Comparison of ENCODE assay signal across 9 mouse cellular contexts in the genomic region with DNA sequence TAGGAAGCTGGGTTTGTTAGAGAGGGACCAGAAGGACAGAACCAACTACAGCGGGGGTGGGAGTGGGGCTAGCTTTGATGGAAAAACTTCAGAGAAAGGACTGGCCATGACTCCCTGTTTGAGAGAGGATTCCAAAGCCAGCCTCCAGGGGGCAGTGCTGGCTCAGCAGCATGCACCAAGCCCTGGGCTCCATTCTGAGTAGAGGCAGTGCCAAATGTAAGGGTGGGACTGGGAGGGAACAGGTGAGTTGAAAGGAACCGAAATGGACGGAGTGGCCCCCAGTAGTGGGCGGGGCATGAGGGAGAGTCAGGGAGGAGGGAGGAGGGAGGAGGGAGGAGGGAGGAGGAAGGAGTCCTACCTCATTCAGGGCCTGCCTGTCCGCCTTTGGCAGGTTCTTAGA. TPM values are rescaled to one million over a fixed set of nuclear protein-coding genes. Genes with fewer than 3 reads are reported as not detected.
A peak's percentile ranks its signal among the peaks of the same experiment; 100 is the strongest.
DNase-seq lines count a peak whose midpoint lies in the region; ATAC-seq and TF ChIP-seq lines count a peak whose summit lies in the region.
"Had no signal": no experiment of that assay in that cellular context is flagged by ENCODE, and none has a peak within 500 bp of the region (broad histone marks: within the 10 kb centered on the region; RNA-seq: fewer than 3 reads in every experiment).

No protein-coding gene starts in this region.

- H3K4me2 ChIP-seq in forebrain, postnatal 0 days (ENCODE audit: low read depth), result no peak overlapping the region
- no peak overlapping the region for H3K4me2 ChIP-seq in forebrain, embryonic 15.5 days (replicated peaks)
- no peak overlapping the region for H3K4me2 ChIP-seq in intestine, postnatal 0 days (replicated peaks; ENCODE audit: low read depth)

- H3K4me1 ChIP-seq in forebrain, postnatal 0 days (ENCODE audit: insufficient read depth), result no peaks in the 10 kb centered on the region
- peaks cover 27% of the 10 kb centered on the region for H3K4me1 ChIP-seq in forebrain, embryonic 15.5 days
- 0 out of 2 replicates have a peak, but pooled peaks cover 2% of the 10 kb centered on the region for H3K4me1 ChIP-seq in intestine, postnatal 0 days (replicated peaks; ENCODE audit: control insufficient read depth, insufficient read depth, low read length)

- peaks cover 65% of the 10 kb centered on the region for H3K36me3 ChIP-seq in forebrain, postnatal 0 days (ENCODE audit: insufficient read depth)
- peaks cover 60% of the 10 kb centered on the region for H3K36me3 ChIP-seq in forebrain, embryonic 15.5 days
- no peaks in the 10 kb centered on the region; the same call in 1 of the 2 replicates for H3K36me3 ChIP-seq in intestine, postnatal 0 days (ENCODE audit: control insufficient read depth, insufficient read depth)

- no peaks in the 10 kb centered on the region for H3K9me3 ChIP-seq in forebrain, postnatal 0 days (ENCODE audit: low read length)
- no peaks in the 10 kb centered on the region for H3K9me3 ChIP-seq in forebrain, embryonic 15.5 days
- H3K9me3 ChIP-seq in intestine, postnatal 0 days (ENCODE audit: control insufficient read depth), result no peaks in the 10 kb centered on the region

- DNase-seq in forebrain, postnatal 0 days, result peak; percentile 73
- DNase-seq in right cerebral cortex, adult 18-20 months, result peak; percentile 55
- no peak for DNase-seq in right cerebral cortex, postnatal 36 days (ENCODE audit: low spot score in 2 of 2)
- peak; percentile 65 for DNase-seq in cerebellum, adult 11-12 months
- peak; percentile 64 for DNase-seq in mesoderm, embryonic 11.5 days (ENCODE audit: low read depth, low spot score)
- peak; percentile 78 for DNase-seq in thymus, postnatal 4 days

- no peak overlapping the region for H3K9ac ChIP-seq in forebrain, postnatal 0 days
- H3K9ac ChIP-seq in forebrain, embryonic 15.5 days (replicated peaks), result no peak overlapping the region
- H3K9ac ChIP-seq in intestine, postnatal 0 days (ENCODE audit: low read depth, low read length), result no peak overlapping the region

- WGBS in forebrain, postnatal 0 days, result 15% methylated on average over 4 of the region's 5 CpGs
- WGBS in forebrain, embryonic 15.5 days, result 14% methylated on average over 4 of the region's 5 CpGs
- WGBS in intestine, postnatal 0 days, result 19% methylated on average over 4 of the region's 5 CpGs

- H3K27me3 ChIP-seq in forebrain, postnatal 0 days (ENCODE audit: insufficient read depth, low read length), result no peaks in the 10 kb centered on the region
- H3K27me3 ChIP-seq in forebrain, embryonic 15.5 days, result no peaks in the 10 kb centered on the region
- H3K27me3 ChIP-seq in intestine, postnatal 0 days (replicated peaks; ENCODE audit: control insufficient read depth, insufficient read depth, low read length), result 0 out of 2 replicates have a peak, but pooled peaks cover 3% of the 10 kb centered on the region

- no peak for ATAC-seq in forebrain, postnatal 0 days
- no peak for ATAC-seq in forebrain, embryonic 15.5 days (replicated peaks)
- peak; percentile 23; the same call in 1 of the 2 replicates for ATAC-seq in intestine, postnatal 0 days

- H3K27ac ChIP-seq in forebrain, postnatal 0 days (ENCODE audit: low read depth, low read length), result no peak overlapping the region
- no peak overlapping the region for H3K27ac ChIP-seq in forebrain, embryonic 15.5 days (replicated peaks)
- H3K27ac ChIP-seq in intestine, postnatal 0 days (ENCODE audit: low read depth, low read length), result no peak overlapping the region

- TF ChIP-seq CTCF in forebrain, postnatal 0 days (IDR thresholded peaks at IDR 0.05; ENCODE audit: low read depth), result peak; percentile 81
- peak; percentile 85 for TF ChIP-seq CTCF in intestine, postnatal 0 days (IDR thresholded peaks at IDR 0.05; ENCODE audit: low read depth)

- no peak overlapping the region for H3K4me3 ChIP-seq in forebrain, postnatal 0 days (ENCODE audit: low read depth, low read length)
- H3K4me3 ChIP-seq in forebrain, embryonic 15.5 days, result no peak overlapping the region
- no peak overlapping the region for H3K4me3 ChIP-seq in intestine, postnatal 0 days (ENCODE audit: low read depth, low read length)

RNA-seq across cellular contexts. Expression of a gene that starts 4.6 kb away (rescaled TPM):
- 705 and 834 TPM in 2 replicates for total RNA-seq in forebrain, postnatal 0 days (2014; rRNA removed)
- polyA plus RNA-seq in forebrain, postnatal 0 days (2015; fragmentation: Nextera tagmentation; extraction: Ambion mirVana), result 863 and 867 TPM in 2 replicates
- polyA plus RNA-seq in forebrain, embryonic 15.5 days (2015; fragmentation: Nextera tagmentation; extraction: Ambion mirVana), result 544 and 608 TPM in 2 replicates
- 28.2 and 30.1 TPM in 2 replicates for polyA plus RNA-seq in intestine, postnatal 0 days (2015; fragmentation: Nextera tagmentation; extraction: Ambion mirVana)

RNA-seq across cellular contexts. Expression of a gene that starts 16.8 kb away (rescaled TPM):
- 0.46 and 2.1 TPM in 2 replicates for total RNA-seq in forebrain, postnatal 0 days (2014; rRNA removed)
- polyA plus RNA-seq in forebrain, postnatal 0 days (2015; fragmentation: Nextera tagmentation; extraction: Ambion mirVana), result 0.07 and 0.11 TPM in 2 replicates
- 0.20 and 0.47 TPM in 2 replicates for polyA plus RNA-seq in forebrain, embryonic 15.5 days (2015; fragmentation: Nextera tagmentation; extraction: Ambion mirVana)
- polyA plus RNA-seq in intestine, postnatal 0 days (2015; fragmentation: Nextera tagmentation; extraction: Ambion mirVana), result 0.08 and 0.09 TPM in 2 replicates

RNA-seq across cellular contexts. Expression of a gene that starts 17.4 kb away (rescaled TPM):
- total RNA-seq in forebrain, postnatal 0 days (2014; rRNA removed), result 0.08 TPM in 1 of 2 replicates, not detected in the other
- 0.06 and 0.09 TPM in 2 replicates for polyA plus RNA-seq in forebrain, postnatal 0 days (2015; fragmentation: Nextera tagmentation; extraction: Ambion mirVana)
- polyA plus RNA-seq in forebrain, embryonic 15.5 days (2015; fragmentation: Nextera tagmentation; extraction: Ambion mirVana), result 0.23 TPM in 1 of 2 replicates, not detected in the other
- 0.10 TPM in 1 of 2 replicates, not detected in the other for polyA plus RNA-seq in intestine, postnatal 0 days (2015; fragmentation: Nextera tagmentation; extraction: Ambion mirVana)
- total RNA-seq: heart, postnatal 10 days had no signal

RNA-seq across cellular contexts. Expression of a gene that starts 19.2 kb away (rescaled TPM):
- 1.6 and 3.4 TPM in 2 replicates for total RNA-seq in forebrain, postnatal 0 days (2014; rRNA removed)
- 1.1 and 1.7 TPM in 2 replicates for polyA plus RNA-seq in forebrain, postnatal 0 days (2015; fragmentation: Nextera tagmentation; extraction: Ambion mirVana)
- 1.9 TPM in 2 replicates for polyA plus RNA-seq in forebrain, embryonic 15.5 days (2015; fragmentation: Nextera tagmentation; extraction: Ambion mirVana)
- 1.2 and 1.3 TPM in 2 replicates for polyA plus RNA-seq in intestine, postnatal 0 days (2015; fragmentation: Nextera tagmentation; extraction: Ambion mirVana)

RNA-seq across cellular contexts. Expression of a gene that starts 21.0 kb away (rescaled TPM):
- 1.1 TPM in 1 of 2 replicates, not detected in the other for total RNA-seq in forebrain, postnatal 0 days (2014; rRNA removed)
- polyA plus RNA-seq in forebrain, postnatal 0 days (2015; fragmentation: Nextera tagmentation; extraction: Ambion mirVana), result 0.41 and 0.87 TPM in 2 replicates
- not detected in 2 replicates for polyA plus RNA-seq in forebrain, embryonic 15.5 days (2015; fragmentation: Nextera tagmentation; extraction: Ambion mirVana)
- polyA plus RNA-seq in intestine, postnatal 0 days (2015; fragmentation: Nextera tagmentation; extraction: Ambion mirVana), result 4.0 and 5.9 TPM in 2 replicates

Comparison
In these comparisons a context has a peak if more than half of its experiments do, and no peak if none do; other contexts are left out.
1. DNase-seq: peak in forebrain, postnatal 0 days (single experiment), right cerebral cortex, adult 18-20 months (single experiment), cerebellum, adult 11-12 months (single experiment), mesoderm, embryonic 11.5 days (single experiment) and thymus, postnatal 4 days (single experiment); none in right cerebral cortex, postnatal 36 days (0 of 2).
2. RNA of a gene that starts 4.6 kb away (polyA plus RNA-seq): 863 to 867 TPM in forebrain, postnatal 0 days and 544 to 608 TPM in forebrain, embryonic 15.5 days; 28.2 to 30.1 TPM in intestine, postnatal 0 days; every median in the first group is over 10 times any median in the second.